Mouse (Mus musculus) layer of hippocampus, postnatal 10 days (tissue): Measurements from ENCODE around the gene Emp2. TPM values are rescaled to one million over a fixed set of nuclear protein-coding genes. Genes with fewer than 3 reads are reported as not detected.
A peak's percentile ranks its signal among the peaks of the same experiment; 100 is the strongest.

ENCODE experiments used
- DNase-seq, 2 experiments: peaks; one replicate each; pipeline ENCODE4 v3.0.0; 2021; ENCODE audit warnings: low spot score in 2 of 2
- long read RNA-seq: library from polyadenylated mRNA; stranded (forward); transcript quantifications from one replicate; pipeline ENCODE4 v2.0.0, GENCODE M21; 2023
- total RNA-seq, 2 experiments: library from RNA; stranded (reverse); gene quantifications; 2 replicates each; pipeline ENCODE4 v1.2.3; 2021

The Emp2 gene
- total RNA-seq, result 10 to 100 TPM; 42.3 to 43.0 TPM
- long read RNA-seq, transcript Emp2-201 (5 exons, 3,440 nt), result major isoform, 43 of 58 reads
- long read RNA-seq, partial matches to known transcripts, result 2 of 58 reads
- long read RNA-seq, other reads (novel, unspliced or antisense), result 13 of 58 reads

DNA sequence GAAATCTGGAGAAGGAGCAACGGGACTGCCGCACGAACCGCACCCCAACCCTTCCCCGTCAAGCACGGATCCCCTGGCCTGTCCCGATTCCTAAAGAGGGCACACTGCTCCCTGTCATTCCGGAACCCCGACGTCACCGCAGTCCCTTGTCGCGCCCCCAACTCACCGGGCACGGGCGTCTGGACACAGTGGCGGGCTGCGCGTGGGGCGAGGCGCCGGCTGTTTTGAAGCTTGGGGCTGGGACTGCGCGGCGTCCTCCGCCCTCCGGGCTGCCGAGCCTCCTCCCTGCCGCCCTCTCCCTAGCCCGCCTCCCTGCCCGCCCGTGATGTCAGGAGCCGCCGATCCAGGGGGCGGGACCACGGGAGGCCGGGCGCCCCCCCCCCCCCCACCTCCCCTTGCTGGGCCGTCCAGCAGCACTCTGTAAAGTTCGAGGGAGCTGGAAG, at the start of gene Emp2:
Gene Emp2 (minus strand): TSS at position 323 of the 443 bp plus-strand sequence.
- DNase-seq, result peak; percentile 20 to 55

DNA sequence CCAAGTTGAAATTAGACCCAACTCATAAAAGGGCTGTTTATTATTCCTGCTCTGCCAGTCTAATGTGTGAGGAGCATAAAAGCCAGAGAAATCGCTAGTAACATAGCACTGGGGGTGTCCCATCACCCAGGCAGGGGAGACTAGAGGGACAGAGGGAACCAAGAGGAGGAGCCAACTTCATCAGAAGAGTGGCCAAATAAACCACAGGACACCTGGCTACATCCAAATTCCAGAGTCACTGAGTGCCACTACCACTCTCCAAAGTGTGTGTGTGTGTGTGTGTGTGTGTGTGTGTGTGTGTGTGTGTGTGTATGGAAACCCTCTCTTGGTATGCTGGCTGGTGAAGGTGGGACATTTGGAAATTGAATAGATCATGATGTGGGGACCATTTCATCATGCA, 49.3 kb upstream of the Emp2 start:
- no peak for DNase-seq

DNA sequence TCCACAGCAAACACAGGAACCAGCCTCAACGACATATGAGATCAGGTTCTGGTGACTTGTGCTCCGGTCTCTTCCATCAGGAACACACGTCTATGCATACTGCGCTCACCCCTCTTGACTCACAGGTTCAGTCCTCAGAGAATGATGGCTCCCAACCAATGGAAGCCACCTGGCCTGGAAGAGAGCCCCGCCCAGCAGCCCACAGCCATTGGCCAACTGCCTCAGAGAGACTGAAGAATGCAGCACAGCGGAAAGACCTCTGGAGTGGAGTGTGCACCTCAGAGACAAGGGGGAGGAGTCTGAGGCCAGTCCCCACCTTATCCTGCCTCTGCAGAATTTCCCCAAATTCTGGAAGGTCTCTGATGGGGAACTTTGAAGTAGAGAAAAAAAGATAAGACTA, 45.5 kb upstream of the Emp2 start:
- no peak for DNase-seq

DNA sequence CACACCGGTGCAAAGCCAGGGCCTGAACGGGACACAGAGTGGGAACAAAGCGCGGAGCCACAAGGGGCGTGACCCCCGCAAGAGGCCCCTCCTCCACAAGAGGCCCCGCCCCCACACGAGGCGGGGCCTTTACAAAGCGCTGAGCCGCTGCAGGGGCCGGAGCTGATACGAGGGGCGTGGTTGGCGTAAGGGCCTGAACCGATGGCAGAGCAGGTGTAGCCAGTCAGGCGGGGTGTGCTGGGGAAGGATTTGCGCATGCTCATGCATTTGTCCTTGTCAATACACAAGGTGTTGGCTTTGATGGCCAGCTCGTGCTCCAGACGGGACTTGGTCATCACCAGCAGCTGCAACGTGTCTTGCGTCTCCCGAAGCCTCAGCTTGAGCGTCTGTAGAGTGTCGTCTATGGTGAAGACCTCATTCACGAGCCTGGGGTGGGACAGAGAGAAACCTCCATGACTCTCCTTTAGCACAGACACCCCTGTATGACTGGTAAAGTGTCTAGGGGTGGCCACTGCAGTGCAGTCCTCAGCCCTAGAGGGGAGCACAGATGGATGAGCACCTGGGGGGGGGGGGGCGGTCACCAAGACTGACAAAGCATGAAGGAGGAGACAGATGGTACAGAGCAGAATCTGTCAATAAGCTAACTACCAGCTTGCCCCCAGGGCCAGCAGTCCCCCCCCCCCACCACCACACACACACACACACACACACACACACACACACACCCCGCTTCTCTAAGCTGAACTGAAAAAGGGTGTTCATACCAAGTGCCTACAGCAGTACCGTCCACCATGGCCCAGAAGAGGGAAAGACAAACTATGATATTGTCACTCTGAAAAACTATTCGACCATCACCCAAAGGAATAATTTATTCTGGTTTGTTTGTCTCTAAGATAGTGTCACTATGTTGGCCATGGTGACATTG, 44.5 kb upstream of the Emp2 start:
- DNase-seq, result no peak

DNA sequence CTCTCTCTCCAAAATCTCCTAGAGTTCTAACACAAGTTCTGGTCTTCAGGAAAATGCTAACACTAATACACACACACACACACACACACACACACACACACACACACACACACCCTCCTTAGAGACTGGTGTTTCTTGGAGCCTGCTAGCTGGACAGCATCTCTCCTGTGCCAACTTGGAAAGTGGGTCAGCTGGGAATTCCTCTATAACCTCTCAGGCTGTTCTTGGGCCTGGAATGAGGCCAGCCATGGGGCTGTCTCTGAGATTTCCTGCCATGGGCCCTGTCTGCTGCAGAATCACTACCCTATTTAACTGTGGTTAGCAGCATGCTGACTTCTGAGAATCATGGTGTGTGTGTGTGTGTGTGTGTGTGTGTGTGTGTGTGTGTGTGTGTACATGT, 41.2 kb upstream of the Emp2 start:
- peak; percentile 50 to 61 for DNase-seq

DNA sequence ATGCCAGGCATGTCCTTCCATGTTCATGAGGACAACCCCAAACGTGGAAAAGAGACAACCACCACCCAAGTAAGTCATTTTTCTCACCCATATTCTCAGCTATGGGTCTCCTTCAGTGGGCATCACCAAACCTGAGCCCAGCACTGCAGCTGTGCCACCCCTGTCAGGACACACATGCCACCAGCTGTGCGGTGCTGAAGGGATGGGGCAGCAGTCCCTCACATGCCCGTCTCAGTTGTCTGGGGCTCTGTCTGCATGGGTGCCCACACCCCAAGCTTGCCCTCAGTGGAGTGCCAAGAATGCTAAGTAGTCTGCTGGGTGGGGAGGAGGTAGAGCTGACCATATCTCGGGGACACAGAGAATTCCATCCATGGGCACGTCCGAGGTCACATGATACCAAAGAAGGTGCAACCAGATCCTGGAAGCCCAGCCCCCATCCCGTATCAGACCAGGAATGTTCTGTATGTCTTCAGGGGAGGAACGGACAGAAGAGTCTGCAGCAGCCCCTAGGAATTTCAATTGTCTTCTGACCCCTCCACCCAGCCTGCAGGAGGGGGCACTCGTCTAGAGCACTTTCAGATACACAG, 37.4 kb upstream of the Emp2 start:
- DNase-seq, result no peak

DNA sequence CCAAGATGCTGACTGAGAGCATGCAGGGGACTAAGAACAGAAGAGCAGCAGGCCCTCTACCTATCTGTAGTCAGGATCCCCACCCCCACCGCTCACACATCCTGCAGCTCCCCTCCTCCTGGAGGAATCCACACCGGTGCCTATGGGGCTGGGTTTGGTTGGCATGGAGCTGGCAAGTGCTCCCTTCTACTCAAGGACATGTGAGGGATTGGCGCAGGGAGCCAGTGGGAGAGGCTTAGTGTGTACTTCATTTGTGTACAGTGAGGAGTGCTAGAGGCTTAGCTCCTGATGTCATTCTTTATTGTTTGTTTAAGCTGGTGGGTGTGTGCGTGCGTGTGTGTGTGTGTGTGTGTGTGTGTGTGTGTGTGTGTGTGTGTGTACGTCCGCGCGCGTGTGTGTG, 36.1 kb upstream of the Emp2 start:
- DNase-seq, result no peak

DNA sequence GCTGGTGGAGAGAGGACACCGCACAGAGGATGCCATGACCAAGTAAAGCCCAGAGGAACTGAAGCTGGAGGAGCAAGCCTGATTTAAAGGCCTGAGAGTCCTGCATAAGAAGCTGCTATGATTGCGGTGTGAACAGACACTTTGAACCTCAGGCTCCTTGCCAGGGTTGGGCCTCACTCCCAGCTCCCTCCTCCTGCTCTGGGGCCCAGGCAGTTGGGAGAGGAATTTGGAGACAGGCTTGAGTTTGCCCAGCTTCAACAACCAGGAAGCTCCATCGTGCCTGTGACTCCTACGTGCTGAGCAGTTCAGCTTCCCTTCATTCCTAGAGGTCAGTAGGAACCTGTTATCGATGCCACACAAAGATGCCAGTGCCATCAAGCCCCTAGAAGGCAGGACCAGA, 35.7 kb upstream of the Emp2 start:
- DNase-seq, result no peak

DNA sequence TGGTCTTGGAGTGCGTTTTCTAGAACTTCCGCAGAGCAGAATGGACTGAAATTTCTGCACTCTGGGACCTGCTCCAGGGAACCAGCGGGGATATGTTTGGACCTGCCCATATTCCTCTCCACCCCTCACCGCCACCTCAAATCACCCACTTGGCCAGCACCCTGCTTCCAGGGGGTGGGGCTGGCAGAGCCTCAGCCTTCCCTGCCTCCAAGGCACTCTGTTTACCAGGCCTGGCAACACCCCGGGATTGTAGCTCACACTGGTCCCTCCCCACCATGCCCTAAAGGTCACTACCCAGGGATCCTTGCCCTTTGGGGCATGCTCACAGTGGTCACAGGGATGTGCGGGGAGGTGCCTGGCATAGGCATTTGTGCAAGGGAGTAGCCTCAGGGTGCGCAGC, 33.8 kb upstream of the Emp2 start:
- no peak for DNase-seq

DNA sequence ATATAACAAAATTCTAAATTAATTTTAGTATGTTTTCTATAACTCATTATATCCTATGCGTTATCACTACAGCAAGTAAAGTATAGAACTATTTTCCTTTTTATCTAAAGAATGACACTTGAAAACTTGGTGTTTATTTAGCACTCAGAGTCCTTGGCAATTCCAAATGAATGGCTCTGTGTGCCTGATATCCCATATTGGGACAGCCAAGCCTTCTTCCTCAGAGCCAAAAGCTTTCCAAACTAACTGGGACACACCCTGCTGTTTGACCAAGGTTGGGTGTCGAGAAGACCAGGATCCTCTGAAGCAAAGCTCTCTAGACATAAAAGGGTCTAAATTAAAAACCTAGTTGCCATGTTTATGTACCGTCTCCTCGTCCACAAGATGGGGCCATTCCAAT, 27.3 kb upstream of the Emp2 start:
- no peak for DNase-seq

DNA sequence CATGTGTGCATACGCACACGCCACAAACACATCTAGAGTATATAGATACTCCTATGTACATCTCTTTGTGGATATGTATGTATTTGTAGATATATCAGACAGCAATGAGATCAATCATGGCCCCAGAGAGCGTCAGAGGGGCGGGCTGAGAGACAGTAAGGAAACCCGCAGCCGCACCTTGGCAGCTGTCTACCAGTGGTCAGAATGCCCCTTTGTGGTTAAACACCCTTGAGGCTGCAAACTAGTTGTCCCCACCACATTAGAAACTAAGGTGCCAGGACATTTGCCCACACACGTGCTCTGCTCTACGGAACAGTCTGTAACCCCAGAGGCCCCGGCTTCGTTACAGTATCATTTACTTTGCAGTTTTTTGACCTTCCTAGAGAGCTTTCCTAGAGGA, 26.2 kb upstream of the Emp2 start:
- no peak for DNase-seq

DNA sequence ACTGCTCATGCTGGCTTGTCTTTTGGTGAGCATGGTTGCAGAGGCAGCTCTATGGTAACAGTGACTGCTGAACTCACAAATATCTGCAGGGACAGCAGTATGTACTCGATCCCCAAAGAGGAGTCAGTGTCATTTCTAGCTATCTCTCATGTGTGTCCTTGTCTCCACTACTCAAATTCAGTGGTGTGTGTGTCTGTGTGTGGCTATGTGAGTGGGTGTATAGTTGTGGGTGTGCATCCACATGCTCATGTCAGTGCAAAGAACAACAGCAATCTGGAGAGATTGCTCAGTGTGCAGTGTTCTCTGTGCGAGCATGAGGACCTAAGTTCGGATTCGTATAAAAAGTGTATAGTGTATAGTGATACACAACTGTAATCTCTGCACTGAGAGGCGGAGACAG, 24.8 kb upstream of the Emp2 start:
- DNase-seq, result no peak

DNA sequence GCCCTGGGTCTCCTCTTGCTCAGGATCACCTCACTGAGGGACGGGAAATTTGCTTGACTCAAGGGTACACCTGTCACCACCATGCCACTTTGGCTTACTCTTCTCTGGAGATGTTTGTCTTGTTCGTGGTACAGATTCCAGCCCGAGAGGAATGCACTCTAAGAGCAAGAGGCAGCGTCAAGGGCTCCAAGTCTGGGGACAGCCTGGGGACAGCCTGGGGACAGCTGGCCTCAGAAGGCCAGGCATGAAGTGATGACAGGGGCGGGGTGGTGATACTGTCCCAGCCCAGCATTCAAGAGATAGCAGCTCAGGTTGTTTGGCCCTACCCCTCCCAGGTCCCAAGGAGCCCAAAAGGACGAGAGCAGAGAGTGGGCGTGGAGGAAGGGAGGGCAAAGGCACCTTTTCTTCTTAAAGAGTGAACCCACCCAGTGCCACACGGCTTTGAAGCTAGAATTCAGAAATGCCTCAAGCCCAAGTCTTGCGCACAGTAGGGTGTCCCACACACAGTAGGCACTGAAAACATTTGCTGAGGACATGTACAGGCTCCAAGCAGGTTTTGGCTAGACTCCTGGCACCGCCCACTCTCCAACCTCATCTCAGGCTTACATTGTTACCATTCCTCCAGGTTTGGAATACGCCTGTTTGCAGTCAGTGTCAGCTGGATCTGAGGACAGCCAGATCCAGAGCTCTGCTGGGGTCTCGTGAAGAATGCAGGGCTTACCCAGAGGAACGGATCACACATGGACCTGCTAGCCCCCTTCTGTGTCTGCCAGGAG, 23.8 kb upstream of the Emp2 start:
- no peak for DNase-seq

DNA sequence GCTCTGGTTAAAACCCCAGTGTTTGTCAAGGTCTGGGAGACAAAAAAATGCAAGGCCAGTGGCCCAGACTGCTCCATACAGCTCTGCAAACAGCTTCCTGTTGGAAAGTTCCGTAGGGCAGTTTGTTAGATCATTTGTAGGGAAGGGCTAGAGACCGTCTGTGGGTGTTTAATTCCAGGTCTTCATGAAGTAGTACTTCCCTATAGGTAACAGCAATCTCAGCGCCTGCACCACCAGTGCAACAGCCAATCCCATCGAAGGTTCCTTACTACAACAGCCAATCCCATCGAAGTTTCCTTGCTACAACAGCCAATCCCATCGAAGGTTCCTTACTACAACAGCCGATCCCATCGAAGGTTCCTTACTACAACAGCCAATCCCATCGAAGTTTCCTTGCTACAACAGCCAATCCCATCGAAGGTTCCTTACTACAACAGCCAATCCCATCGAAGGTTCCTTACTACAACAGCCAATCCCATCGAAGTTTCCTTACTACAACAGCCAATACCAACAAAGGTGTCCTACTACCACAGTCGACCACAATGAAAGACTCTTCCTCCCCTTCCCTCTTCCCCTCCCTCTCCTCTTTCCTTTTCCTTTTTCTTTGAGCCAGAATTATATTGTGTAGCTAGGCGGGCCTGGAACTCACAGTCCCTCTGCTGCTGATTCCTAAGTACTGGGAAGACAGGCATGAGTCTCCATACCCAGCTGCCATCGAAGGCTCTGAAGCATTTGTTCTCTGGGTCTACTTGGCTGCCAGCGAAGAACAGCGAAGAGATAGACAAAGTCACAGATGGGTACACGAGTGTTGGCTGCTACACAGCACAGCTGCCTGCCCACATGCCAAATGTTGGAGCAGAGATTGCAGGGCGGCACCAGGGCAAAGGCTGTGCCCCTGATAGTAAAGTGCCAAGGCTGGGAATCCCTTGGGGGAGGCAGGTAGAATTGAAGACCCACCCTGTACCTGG, 23.0 kb upstream of the Emp2 start:
- DNase-seq, result peak in 1 of 2 experiments; percentile 26

DNA sequence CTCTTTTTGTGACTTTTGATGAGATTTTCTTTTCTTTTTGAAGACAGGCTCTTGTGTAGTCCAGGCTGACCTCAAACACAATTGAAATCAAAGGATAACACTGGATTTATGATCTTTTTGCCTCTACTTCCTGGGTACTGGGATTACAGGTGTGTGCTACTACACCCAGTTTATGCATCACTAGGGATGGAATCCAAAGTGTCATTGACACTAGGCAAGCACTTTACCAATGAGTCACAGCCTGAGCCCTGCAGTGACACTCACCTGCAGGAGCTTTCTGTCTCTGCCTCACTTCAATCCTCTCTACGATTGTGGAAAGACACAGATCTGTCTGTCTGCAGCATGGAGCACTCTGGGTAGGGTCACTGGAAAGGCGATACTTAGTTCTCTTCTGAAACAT, 22.2 kb upstream of the Emp2 start:
- DNase-seq, result no peak

DNA sequence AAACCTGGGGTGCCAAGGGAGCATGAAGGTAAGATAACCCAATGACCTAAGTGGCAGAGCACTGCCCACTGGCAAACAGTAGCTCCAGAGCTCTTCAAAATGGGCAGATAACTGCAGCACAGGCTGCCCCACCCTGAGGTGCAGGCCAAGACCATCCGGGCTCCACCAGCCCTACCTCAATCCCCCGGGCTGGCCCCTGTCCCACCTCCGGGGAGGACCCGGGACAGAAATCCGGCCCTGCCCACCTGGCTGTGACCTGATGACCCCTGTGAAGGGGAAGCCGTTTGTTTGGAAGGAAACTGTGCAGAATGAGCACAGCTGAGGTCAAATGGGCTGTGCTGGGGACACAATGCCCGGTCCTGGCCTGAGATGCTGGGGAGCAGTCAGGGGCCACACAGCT, 19.0 kb upstream of the Emp2 start:
- DNase-seq, result no peak

DNA sequence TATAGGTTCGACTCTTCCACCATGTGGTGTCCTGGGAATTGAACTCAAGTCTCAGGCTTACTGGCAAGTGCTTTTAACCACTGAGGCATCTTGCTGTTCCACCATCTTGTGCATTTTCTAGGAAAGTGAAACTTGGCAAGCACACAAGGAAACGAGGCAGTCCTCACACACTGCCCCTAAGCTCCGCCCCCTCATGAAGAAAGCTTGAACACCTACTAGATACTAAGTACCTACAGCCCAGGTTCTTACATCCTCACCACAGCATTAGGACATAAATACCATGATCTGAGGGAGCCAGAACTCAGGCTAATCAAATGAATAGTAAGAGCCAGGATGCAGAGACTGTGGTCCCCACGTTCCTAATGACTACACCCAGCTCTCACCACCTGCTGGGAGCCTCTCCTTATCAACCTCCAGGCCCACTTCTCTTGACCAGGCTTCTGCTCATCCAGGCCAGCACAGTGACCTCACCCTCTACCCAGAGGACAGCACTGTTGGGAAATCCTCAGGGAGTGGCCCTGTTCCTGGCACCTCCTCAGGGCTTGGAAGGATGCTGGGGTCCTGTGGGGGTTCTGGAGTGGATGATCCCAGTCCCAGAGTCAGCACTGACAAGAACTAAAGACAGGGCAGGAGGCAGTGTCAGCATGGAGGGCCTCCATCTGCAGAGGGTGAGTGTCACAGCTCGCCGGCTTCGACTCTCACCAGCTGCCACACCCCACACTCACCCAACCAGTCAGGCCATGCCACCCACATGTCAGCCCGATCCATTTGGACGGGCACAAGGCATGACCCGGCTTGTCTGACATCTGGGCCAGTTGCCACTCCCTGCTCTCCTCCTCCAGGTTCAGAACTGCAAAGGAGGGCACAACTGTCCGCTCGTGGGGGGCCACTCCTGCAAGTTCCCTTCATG, 17.1 kb upstream of the Emp2 start:
- DNase-seq, result no peak

DNA sequence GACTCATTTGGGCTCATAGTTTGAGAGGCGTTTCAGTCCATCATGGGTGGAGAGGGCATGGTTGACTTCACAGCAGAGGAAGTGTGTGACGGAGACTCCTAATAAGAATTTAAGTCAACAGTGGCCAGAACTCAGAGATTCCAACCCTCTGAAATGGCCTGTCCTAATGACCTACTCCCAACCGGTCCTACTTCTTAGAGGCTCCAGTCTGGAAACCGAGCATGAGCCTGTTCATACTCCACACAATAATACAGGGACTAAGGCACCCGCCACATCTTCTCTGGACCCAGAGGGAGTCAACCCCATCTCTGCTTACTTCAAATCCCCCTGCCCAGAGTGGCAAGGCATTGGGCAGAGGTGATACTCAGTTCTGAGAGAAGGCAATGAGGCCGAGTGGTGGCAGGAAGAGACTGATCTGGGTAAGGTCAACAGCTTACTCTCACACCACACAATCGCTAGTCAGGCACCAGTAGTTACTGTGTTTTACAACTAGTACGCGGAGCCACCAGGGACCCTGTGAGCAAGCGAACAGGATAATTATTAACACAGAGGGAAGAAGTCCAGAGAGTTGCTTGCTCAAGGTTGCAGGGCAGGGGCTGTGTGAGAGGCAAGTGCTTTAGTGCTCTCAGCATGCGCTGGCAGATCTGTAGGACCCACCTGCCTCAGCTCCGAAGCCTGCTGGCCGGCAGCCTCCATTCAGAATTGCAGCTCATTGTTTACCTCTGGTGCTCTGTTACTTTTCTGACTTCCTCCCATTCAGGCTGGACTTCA, 14.0 kb upstream of the Emp2 start:
- DNase-seq, result no peak
